Mouse (Mus musculus): ENCODE measurements around the gene Kank1. TPM values are rescaled to one million over a fixed set of nuclear protein-coding genes. Genes with fewer than 3 reads are reported as not detected.
A peak's percentile ranks its signal among the peaks of the same experiment; 100 is the strongest.

Gene Kank1
- 12.7 and 13.5 TPM in 2 replicates for polyA plus RNA-seq (2016; fragmentation: Nextera tagmentation; extraction: Ambion mirVana)

DNA sequence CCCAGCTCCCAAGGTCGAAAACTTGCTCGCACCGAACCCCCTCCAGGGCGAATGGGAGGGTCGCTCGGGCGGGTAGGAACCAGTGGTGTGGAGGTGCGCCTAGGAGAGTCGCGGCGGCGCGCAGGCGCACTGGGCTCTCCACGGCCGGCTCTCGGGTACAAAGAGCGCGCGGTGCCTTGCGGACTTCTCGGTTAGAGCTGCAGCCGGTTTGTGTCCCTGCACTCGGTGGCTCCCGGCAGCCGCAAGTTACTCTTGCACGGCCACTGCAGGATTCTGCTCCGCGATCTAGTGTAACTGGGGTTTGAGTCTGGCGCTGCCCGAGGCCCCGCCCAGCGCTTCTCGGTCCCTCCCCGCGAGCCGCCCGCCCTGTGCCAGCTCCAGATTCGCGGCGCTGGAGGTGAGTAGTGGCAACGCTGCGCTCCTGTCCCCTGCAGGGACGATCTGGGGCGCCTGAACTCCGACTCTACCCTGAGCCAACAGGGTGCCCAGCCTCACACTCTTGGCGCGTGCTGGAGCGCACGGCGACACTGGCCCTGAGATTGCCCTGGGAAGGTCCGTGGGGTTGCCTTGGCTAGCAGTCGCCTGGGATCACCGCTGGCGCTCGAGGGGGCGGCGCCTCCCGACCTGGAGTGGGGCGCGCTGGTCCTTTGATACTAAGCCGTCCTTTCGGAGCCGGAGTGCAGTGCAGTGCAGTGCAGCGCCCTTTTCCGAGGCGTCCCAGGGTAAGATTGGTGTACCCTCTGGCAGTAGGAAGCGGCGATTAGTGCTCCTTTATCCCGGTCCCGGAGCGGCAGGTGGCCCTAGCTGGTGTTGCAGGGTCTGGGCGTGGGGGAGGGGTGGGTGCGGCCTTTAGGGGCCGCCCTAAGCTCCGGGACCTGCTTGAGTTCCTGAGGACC, at the start of gene Kank1:
Kank1 (plus strand) TSS at position 380 of the 896 bp plus-strand sequence.
- Histone ChIP-seq H3K9ac (peak within 1 kb of the TSS; percentile 48), H3K4me1 (no peaks in the 10 kb centered on the region), H3K27ac (peak within 1 kb of the TSS; percentile 23; the same call in 1 of the 2 replicates), H3K27me3 (replicated peaks) (peaks cover 6% of the 10 kb centered on the region; the same call in 1 of the 2 replicates), H3K36me3 (no peaks in the 10 kb centered on the region), H3K4me2 (replicated peaks) (peak within 1 kb of the TSS; percentile 94), H3K4me3 (peak within 1 kb of the TSS; percentile 53), H3K9me3 (no peaks in the 10 kb centered on the region)
- WGBS = under 1% methylated on average over 76 of the region's 76 CpGs
- peak; percentile 90 for ATAC-seq (ENCODE audit: low FRiP score, low read depth)

GRCm38 (mm10) chr19:25187681-25188080, 49.1 kb upstream of the Kank1 start:
- ATAC-seq (ENCODE audit: low FRiP score, low read depth) = no peak
- H3K4me1 ChIP-seq = no peaks in the 10 kb centered on the region
- 73% methylated on average over 18 of the region's 18 CpGs for WGBS

DNA sequence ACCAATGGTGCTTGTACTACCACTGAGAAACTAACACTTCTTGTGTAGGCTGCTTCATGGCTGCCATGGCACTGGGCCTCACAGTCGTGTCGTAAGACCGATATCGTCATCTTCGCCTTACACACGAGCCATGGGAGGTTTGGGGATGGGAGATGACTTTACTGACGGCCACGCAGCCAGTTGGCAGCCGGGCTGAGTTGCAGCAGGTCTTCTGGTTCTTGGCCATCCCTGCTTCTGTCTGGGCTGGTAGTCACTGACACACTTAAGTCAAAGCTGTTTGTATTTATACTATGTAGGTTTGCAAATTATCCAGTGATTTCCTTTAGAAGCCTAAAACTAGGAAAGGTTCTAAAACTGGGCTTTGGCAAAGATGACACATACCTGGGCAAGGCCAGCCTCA, 43.0 kb upstream of the Kank1 start:
- H3K27me3 ChIP-seq (replicated peaks) = no peaks in the 10 kb centered on the region
- 91% methylated on average over 9 of the region's 9 CpGs for WGBS
- no peak for ATAC-seq (ENCODE audit: low FRiP score, low read depth)

More at GRCm38 (mm10) chr19:25187681-25188080, 49.1 kb upstream of the Kank1 start:
- H3K9me3 ChIP-seq = no peaks in the 10 kb centered on the region
- H3K27me3 ChIP-seq (replicated peaks) = no peaks in the 10 kb centered on the region
- H3K4me3 ChIP-seq = no peak overlapping the region
- H3K9ac ChIP-seq = no peak overlapping the region
- H3K36me3 ChIP-seq = no peaks in the 10 kb centered on the region
- H3K27ac ChIP-seq = no peak overlapping the region
- H3K4me2 ChIP-seq (replicated peaks) = no peak overlapping the region

DNA sequence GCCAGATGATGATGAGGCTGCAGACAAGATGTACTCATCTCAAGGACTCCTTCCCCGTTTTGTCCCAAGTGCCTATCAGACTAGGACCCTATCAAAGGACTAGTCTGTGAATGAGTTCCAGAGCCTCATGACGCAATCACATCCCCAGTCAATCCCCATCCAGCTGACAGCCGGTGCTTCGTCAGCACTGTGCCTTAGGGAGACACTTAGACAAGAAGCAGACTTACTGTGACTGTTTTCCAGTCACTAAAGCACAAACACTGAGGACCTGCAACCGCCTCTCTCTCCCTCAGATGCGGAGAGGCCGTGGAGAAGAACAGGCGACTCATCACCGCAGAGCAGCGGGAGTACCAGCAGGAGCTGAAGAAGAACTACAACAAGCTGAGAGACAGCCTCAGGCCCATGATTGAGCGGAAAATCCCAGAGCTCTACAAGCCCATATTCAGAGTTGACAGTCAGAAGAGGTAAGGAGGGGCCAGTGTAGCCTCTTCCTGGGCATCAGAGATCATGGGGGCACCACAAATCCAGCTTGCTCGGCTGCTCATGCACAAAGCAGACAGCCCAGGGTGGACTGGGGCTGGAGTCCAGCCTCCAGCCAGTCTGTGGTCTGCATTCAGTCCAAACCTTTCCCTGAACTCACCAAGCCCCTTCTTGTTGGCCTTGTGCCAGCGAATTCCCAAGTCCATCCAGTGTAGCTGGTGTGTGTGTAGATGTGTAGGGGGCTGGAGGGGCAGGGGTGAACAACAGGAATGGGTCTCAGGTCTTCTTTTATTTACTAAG, 36.5 kb upstream of the Kank1 start:
- H3K36me3 ChIP-seq = no peaks in the 10 kb centered on the region
- H3K9ac ChIP-seq = no peak overlapping the region
- ATAC-seq (ENCODE audit: low FRiP score, low read depth) = no peak
- H3K4me1 ChIP-seq = peaks cover 7% of the 10 kb centered on the region; the same call in 1 of the 2 replicates
- WGBS = 77% methylated on average over 13 of the region's 13 CpGs
- H3K4me2 ChIP-seq (replicated peaks) = no peak overlapping the region
- H3K4me3 ChIP-seq = no peak overlapping the region
- H3K27me3 ChIP-seq (replicated peaks) = no peaks in the 10 kb centered on the region
- H3K27ac ChIP-seq = no peak overlapping the region
- no peaks in the 10 kb centered on the region for H3K9me3 ChIP-seq

More for the DNA sequence above, 43.0 kb upstream of the Kank1 start:
- Histone ChIP-seq H3K4me3 (no peak overlapping the region), H3K9ac (no peak overlapping the region), H3K27ac (no peak overlapping the region), H3K4me2 (replicated peaks) (no peak overlapping the region), H3K36me3 (no peaks in the 10 kb centered on the region), H3K4me1 (no peaks in the 10 kb centered on the region), H3K9me3 (no peaks in the 10 kb centered on the region)

GRCm38 (mm10) chr19:25203077-25203476, 33.7 kb upstream of the Kank1 start:
- ATAC-seq (ENCODE audit: low FRiP score, low read depth) = no peak
- Histone ChIP-seq H3K27me3 (replicated peaks) (0 out of 2 replicates have a peak, but pooled peaks cover 4% of the 10 kb centered on the region), H3K9ac (no peak overlapping the region), H3K36me3 (no peaks in the 10 kb centered on the region), H3K4me2 (replicated peaks) (no peak overlapping the region), H3K9me3 (no peaks in the 10 kb centered on the region), H3K4me1 (peaks cover 13% of the 10 kb centered on the region), H3K4me3 (no peak overlapping the region), H3K27ac (no peak overlapping the region)
- whole genome bisulfite sequencing = 86% methylated on average over 12 of the region's 12 CpGs

DNA sequence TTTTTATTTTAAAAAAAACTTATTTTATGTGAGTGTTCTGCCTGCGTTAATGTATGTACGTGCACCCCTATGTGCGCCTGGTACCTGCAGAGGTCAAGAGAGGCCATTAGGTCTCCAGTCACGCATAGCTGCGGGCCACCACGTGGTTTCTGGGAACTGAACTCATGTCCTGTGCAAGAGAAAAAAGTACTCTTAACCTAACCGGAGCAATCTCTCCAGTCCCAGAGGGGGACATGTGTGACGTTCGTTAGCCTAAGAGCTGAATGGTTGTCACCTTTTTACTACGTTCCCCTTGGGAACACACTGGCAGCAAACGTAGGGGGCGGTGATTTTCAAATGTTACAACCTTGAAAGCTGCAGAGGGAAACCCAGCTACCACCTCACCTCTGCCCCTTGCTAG, 29.8 kb upstream of the Kank1 start:
- H3K9me3 ChIP-seq = no peaks in the 10 kb centered on the region
- no peak overlapping the region for H3K27ac ChIP-seq
- no peak overlapping the region for H3K4me3 ChIP-seq
- WGBS = 52% methylated on average over 12 of the region's 12 CpGs
- ATAC-seq (ENCODE audit: low FRiP score, low read depth) = no peak
- H3K9ac ChIP-seq = no peak overlapping the region
- H3K4me1 ChIP-seq = peaks cover 16% of the 10 kb centered on the region
- H3K4me2 ChIP-seq (replicated peaks) = no peak overlapping the region
- 0 out of 2 replicates have a peak, but pooled peaks cover 4% of the 10 kb centered on the region for H3K27me3 ChIP-seq (replicated peaks)
- no peaks in the 10 kb centered on the region for H3K36me3 ChIP-seq

DNA sequence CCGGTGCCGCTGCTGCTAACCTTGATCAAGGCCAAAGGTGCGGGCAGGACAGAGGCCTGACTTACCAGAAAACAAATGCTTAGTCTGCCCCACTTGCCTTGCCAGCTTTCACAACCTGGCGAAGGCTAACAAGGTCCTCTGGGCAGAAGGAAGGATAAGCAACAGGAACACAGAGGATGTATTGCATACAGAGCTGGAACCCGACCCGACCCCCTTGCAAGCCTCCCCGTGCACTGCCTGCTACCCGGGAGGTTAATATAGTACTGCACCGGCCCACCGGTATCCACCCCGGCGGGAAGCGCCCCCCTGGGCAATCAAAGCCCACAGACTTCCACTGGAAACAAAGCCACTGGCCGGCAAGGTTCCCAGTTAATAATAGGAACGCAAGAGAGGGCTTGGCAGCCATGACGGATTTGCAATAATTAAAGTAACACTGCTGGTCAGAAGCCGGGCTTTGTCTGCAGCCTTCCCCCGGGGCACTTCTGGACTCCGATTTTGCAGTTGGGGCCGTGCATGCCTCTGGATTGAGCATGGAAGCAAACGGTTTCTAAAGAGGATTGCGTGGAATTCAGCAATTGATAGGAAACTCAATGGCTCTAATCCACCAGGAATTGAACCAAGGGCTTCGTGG, 28.9 kb upstream of the Kank1 start:
- peak; percentile 65; the same call in 1 of the 2 replicates for ATAC-seq (ENCODE audit: low FRiP score, low read depth)
- Histone ChIP-seq H3K27me3 (replicated peaks) (0 out of 2 replicates have a peak, but pooled peaks cover 4% of the 10 kb centered on the region), H3K4me2 (replicated peaks) (peak overlapping the region; percentile 51), H3K4me1 (peaks cover 16% of the 10 kb centered on the region), H3K36me3 (no peaks in the 10 kb centered on the region), H3K4me3 (0 out of 2 replicates have a peak overlapping the region, but pooled peaks have one; percentile 9), H3K9me3 (no peaks in the 10 kb centered on the region), H3K9ac (0 out of 2 replicates have a peak overlapping the region, but pooled peaks have one; percentile 6), H3K27ac (no peak overlapping the region)
- WGBS = 9% methylated on average over 23 of the region's 23 CpGs

GRCm38 (mm10) chr19:25208596-25209110, 28.1 kb upstream of the Kank1 start:
- H3K36me3 ChIP-seq = no peaks in the 10 kb centered on the region
- no peak overlapping the region for H3K9ac ChIP-seq
- H3K4me3 ChIP-seq = no peak overlapping the region
- WGBS = 66% methylated on average over 11 of the region's 11 CpGs
- peak overlapping the region; percentile 51 for H3K4me2 ChIP-seq (replicated peaks)
- no peak overlapping the region for H3K27ac ChIP-seq
- 0 out of 2 replicates have a peak, but pooled peaks cover 4% of the 10 kb centered on the region for H3K27me3 ChIP-seq (replicated peaks)
- H3K9me3 ChIP-seq = no peaks in the 10 kb centered on the region
- ATAC-seq (ENCODE audit: low FRiP score, low read depth) = no peak
- H3K4me1 ChIP-seq = peaks cover 16% of the 10 kb centered on the region

DNA sequence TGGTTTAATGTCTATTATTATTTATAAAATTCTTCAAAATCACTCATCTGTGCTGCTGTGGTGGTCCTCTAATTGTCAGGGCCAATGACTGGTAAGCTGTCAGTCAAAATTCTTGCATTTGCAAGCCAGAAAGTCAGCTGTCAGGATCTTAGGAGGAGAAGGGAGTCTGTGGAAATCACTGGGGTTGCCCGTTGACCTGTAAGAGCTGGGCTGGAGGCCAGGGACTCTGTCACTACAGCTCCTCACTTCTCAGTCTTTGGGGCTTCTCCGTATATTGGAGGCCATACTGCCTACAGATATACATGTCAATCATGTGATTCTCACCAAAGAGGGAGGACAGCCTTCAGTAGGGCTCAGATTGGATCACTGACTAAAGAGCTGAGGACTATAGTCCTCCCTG, 16.2 kb upstream of the Kank1 start:
- WGBS = 83% methylated on average over 2 of the region's 2 CpGs
- H3K36me3 ChIP-seq = no peaks in the 10 kb centered on the region
- H3K27ac ChIP-seq = no peak overlapping the region
- H3K9me3 ChIP-seq = no peaks in the 10 kb centered on the region
- H3K4me2 ChIP-seq (replicated peaks) = no peak overlapping the region
- no peak for ATAC-seq (ENCODE audit: low FRiP score, low read depth)
- no peak overlapping the region for H3K9ac ChIP-seq
- no peak overlapping the region for H3K4me3 ChIP-seq
- no peaks in the 10 kb centered on the region for H3K27me3 ChIP-seq (replicated peaks)
- no peaks in the 10 kb centered on the region for H3K4me1 ChIP-seq

DNA sequence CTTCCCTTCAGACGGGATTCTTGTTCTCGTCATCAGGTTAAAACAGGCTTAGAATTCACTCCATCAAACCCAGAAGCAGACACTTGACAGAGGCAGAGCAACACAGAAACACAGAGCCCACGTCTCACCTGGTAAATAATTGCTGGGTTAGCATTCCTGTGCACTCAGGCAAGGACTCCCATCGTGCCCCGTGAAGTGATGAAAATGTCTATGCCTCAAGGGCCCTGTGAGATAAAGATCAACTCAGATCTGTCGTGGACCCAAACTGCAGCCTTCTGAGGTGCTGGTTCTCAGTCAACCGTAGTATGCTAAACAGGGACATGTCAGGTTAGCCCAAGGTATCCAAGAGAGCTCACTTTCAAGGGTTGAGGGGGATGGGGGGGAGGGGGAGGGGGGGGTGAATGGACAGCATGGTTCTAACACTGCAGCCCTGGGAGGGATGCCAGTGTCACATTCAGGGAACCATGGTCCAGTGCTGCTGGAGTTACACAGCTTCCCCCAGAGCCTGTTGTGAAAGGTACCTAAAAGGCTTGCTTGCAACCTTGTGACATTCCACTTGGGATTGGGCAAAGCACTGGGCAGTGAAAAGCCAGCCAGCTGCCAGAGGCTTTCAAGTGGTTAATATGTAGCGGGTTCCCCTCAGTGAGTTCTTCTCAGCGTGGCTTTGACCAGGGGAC, 14.7 kb upstream of the Kank1 start:
- no peak for ATAC-seq (ENCODE audit: low FRiP score, low read depth)
- no peak overlapping the region for H3K27ac ChIP-seq
- H3K4me1 ChIP-seq = no peaks in the 10 kb centered on the region
- 74% methylated on average over 9 of the region's 9 CpGs for WGBS
- H3K4me2 ChIP-seq (replicated peaks) = no peak overlapping the region
- H3K4me3 ChIP-seq = no peak overlapping the region
- H3K27me3 ChIP-seq (replicated peaks) = no peaks in the 10 kb centered on the region
- no peaks in the 10 kb centered on the region for H3K9me3 ChIP-seq
- no peak overlapping the region for H3K9ac ChIP-seq
- no peaks in the 10 kb centered on the region for H3K36me3 ChIP-seq

Measured in neural tube, embryonic 12.5 days (tissue).